Mouse (Mus musculus): ENCODE results near the gene Olfr1058. TPM values are rescaled to one million over a fixed set of nuclear protein-coding genes. Genes with fewer than 3 reads are reported as not detected.

Gene Olfr1058
- polyA plus RNA-seq, 1 experiment from 2014 or later, result not detected

Other genes starting within 250 kb of the Olfr1058 start
- gene Olfr1040, start 241.8 kb downstream of the Olfr1058 start, polyA plus RNA-seq (2016; fragmentation: Nextera tagmentation; extraction: Ambion mirVana), result not detected in 2 replicates
- not detected in 2 replicates for gene Olfr1042, start 226.7 kb downstream of the Olfr1058 start, polyA plus RNA-seq (2016; fragmentation: Nextera tagmentation; extraction: Ambion mirVana)
- not detected in 2 replicates for gene Olfr1043, start 221.0 kb downstream of the Olfr1058 start, polyA plus RNA-seq (2016; fragmentation: Nextera tagmentation; extraction: Ambion mirVana)
- not detected in 2 replicates for gene Olfr1044, start 210.7 kb downstream of the Olfr1058 start, polyA plus RNA-seq (2016; fragmentation: Nextera tagmentation; extraction: Ambion mirVana)
- gene Olfr52, start 202.9 kb downstream of the Olfr1058 start, polyA plus RNA-seq (2016; fragmentation: Nextera tagmentation; extraction: Ambion mirVana), result not detected in 2 replicates
- not detected in 2 replicates for gene Olfr1045, start 185.6 kb downstream of the Olfr1058 start, polyA plus RNA-seq (2016; fragmentation: Nextera tagmentation; extraction: Ambion mirVana)
- not detected in 2 replicates for gene Olfr1046, start 169.2 kb downstream of the Olfr1058 start, polyA plus RNA-seq (2016; fragmentation: Nextera tagmentation; extraction: Ambion mirVana)
- not detected in 2 replicates for gene Olfr1047, start 157.2 kb downstream of the Olfr1058 start, polyA plus RNA-seq (2016; fragmentation: Nextera tagmentation; extraction: Ambion mirVana)
- not detected in 2 replicates for gene Olfr1048, start 148.3 kb downstream of the Olfr1058 start, polyA plus RNA-seq (2016; fragmentation: Nextera tagmentation; extraction: Ambion mirVana)
- gene Olfr1049, start 130.2 kb downstream of the Olfr1058 start, polyA plus RNA-seq (2016; fragmentation: Nextera tagmentation; extraction: Ambion mirVana), result not detected in 2 replicates
- not detected in 2 replicates for gene Olfr1051, start 109.5 kb downstream of the Olfr1058 start, polyA plus RNA-seq (2016; fragmentation: Nextera tagmentation; extraction: Ambion mirVana)
- not detected in 2 replicates for gene Olfr1052, start 96.1 kb downstream of the Olfr1058 start, polyA plus RNA-seq (2016; fragmentation: Nextera tagmentation; extraction: Ambion mirVana)
- not detected in 2 replicates for gene Olfr1053, start 73.3 kb downstream of the Olfr1058 start, polyA plus RNA-seq (2016; fragmentation: Nextera tagmentation; extraction: Ambion mirVana)
- not detected in 2 replicates for gene Olfr1054, start 53.1 kb downstream of the Olfr1058 start, polyA plus RNA-seq (2016; fragmentation: Nextera tagmentation; extraction: Ambion mirVana)
- gene Olfr1055, start 38.3 kb downstream of the Olfr1058 start, polyA plus RNA-seq (2016; fragmentation: Nextera tagmentation; extraction: Ambion mirVana), result not detected in 2 replicates
- not detected in 2 replicates for gene Olfr1056, start 26.1 kb downstream of the Olfr1058 start, polyA plus RNA-seq (2016; fragmentation: Nextera tagmentation; extraction: Ambion mirVana)
- gene Olfr1057, start 10.2 kb downstream of the Olfr1058 start, polyA plus RNA-seq (2016; fragmentation: Nextera tagmentation; extraction: Ambion mirVana), result not detected in 2 replicates
- not detected in 2 replicates for gene Olfr1061, start 25.5 kb upstream of the Olfr1058 start, polyA plus RNA-seq (2016; fragmentation: Nextera tagmentation; extraction: Ambion mirVana)
- gene Olfr1062, start 38.2 kb upstream of the Olfr1058 start, polyA plus RNA-seq (2016; fragmentation: Nextera tagmentation; extraction: Ambion mirVana), result not detected in 2 replicates
- gene Olfr1065, start 62.0 kb upstream of the Olfr1058 start, polyA plus RNA-seq (2016; fragmentation: Nextera tagmentation; extraction: Ambion mirVana), result not detected in 2 replicates
- gene Olfr1066, start 67.7 kb upstream of the Olfr1058 start, polyA plus RNA-seq (2016; fragmentation: Nextera tagmentation; extraction: Ambion mirVana), result not detected in 2 replicates
- not detected in 2 replicates for gene Olfr228, start 98.8 kb upstream of the Olfr1058 start, polyA plus RNA-seq (2016; fragmentation: Nextera tagmentation; extraction: Ambion mirVana)
- not detected in 2 replicates for gene Olfr1076, start 119.9 kb upstream of the Olfr1058 start, polyA plus RNA-seq (2016; fragmentation: Nextera tagmentation; extraction: Ambion mirVana)
- not detected in 2 replicates for gene Olfr1079, start 153.9 kb upstream of the Olfr1058 start, polyA plus RNA-seq (2016; fragmentation: Nextera tagmentation; extraction: Ambion mirVana)
- not detected in 2 replicates for gene Olfr1080, start 169.7 kb upstream of the Olfr1058 start, polyA plus RNA-seq (2016; fragmentation: Nextera tagmentation; extraction: Ambion mirVana)
- not detected in 2 replicates for gene Olfr1082, start 210.4 kb upstream of the Olfr1058 start, polyA plus RNA-seq (2016; fragmentation: Nextera tagmentation; extraction: Ambion mirVana)